Mouse (Mus musculus) testis, adult 2 months (tissue): ENCODE results near the gene Megf11. TPM values are rescaled to one million over a fixed set of nuclear protein-coding genes. Genes with fewer than 3 reads are reported as not detected.
A peak's percentile ranks its signal among the peaks of the same experiment; 100 is the strongest.
"Not testable (repeated sequence)": the region's sequence is repeated elsewhere in the genome, so short reads cannot be mapped to it uniquely, and the experiment has no call there.

Experiments
- H3K27ac ChIP-seq: fragments of 200-500 bp; 2 replicates; pipeline ENCODE4 v1.5.1; 2012; ENCODE audit warnings: low read depth, low read length; ENCODE audit not compliant: control insufficient read depth, insufficient read depth
- H3K27me3 ChIP-seq: fragments of 200-500 bp; 2 replicates; pipeline ENCODE4 v1.6.1; 2012; ENCODE audit warnings: mild to moderate bottlenecking, low read length, moderate library complexity; ENCODE audit not compliant: control insufficient read depth, insufficient read depth
- H3K36me3 ChIP-seq: fragments of 200-500 bp; 2 replicates; pipeline ENCODE4 v1.6.1; 2012; ENCODE audit warnings: mild to moderate bottlenecking, low read length; ENCODE audit not compliant: control insufficient read depth, insufficient read depth
- H3K4me1 ChIP-seq: fragments of 200-500 bp; 2 replicates; pipeline ENCODE4 v1.6.1; 2012; ENCODE audit warnings: low read length; ENCODE audit not compliant: control insufficient read depth, insufficient read depth
- H3K4me3 ChIP-seq: fragments of 200-500 bp; 2 replicates; pipeline ENCODE4 v1.5.1; 2012; ENCODE audit warnings: low read depth, mild to moderate bottlenecking, low read length, moderate library complexity, mixed read lengths; ENCODE audit not compliant: control insufficient read depth
- CTCF ChIP-seq: fragments of 200-500 bp; IDR thresholded peaks from 2 replicates; pipeline ENCODE4 v1.5.1; 2012; ENCODE audit warnings: low read depth, mild to moderate bottlenecking, inconsistent platforms, low read length, moderate library complexity; ENCODE audit not compliant: control insufficient read depth, insufficient read depth, insufficient replicate concordance
- POLR2A ChIP-seq: fragments of 200-500 bp; IDR thresholded peaks from 2 replicates; pipeline ENCODE4 v1.6.1; 2012; ENCODE audit warnings: low read depth, mild to moderate bottlenecking, inconsistent platforms, low read length, moderate library complexity; ENCODE audit not compliant: control insufficient read depth
- polyA plus RNA-seq: library from polyadenylated mRNA; depleted of rRNA; stranded (reverse); fragments of >200 nt; gene quantifications from 2 replicates; pipeline ENCODE4 v1.2.3, GENCODE M21; 2012

The Megf11 gene
- polyA plus RNA-seq, 1 experiment: 0.30 TPM

DNA sequence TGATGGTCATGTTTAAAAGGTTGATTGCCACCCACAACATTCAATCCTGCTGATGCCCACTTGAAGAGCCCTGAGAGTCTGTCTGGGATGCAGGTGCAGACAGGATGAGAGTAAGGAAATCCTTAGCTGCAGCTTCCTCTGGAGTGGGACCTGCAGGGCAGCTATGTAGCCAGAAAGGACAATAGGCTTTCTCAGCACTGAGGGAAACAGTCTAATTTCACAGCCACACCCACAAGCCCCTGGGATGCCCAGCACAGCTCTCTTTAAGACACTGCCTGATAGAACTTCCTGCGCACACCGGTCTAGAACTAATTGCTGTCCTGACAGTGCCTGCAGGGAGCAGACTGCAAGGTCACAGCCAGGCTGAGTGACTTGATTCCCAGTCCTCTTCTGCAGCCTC, 282.6 kb downstream of the Megf11 start:
- no peak for TF ChIP-seq POLR2A
- TF ChIP-seq CTCF: no peak
- no peaks in the 10 kb centered on the region for H3K36me3 ChIP-seq
- H3K27ac ChIP-seq: no peak overlapping the region
- H3K27me3 ChIP-seq: no peaks in the 10 kb centered on the region
- no peak overlapping the region for H3K4me3 ChIP-seq
- peaks cover 3% of the 10 kb centered on the region for H3K4me1 ChIP-seq

DNA sequence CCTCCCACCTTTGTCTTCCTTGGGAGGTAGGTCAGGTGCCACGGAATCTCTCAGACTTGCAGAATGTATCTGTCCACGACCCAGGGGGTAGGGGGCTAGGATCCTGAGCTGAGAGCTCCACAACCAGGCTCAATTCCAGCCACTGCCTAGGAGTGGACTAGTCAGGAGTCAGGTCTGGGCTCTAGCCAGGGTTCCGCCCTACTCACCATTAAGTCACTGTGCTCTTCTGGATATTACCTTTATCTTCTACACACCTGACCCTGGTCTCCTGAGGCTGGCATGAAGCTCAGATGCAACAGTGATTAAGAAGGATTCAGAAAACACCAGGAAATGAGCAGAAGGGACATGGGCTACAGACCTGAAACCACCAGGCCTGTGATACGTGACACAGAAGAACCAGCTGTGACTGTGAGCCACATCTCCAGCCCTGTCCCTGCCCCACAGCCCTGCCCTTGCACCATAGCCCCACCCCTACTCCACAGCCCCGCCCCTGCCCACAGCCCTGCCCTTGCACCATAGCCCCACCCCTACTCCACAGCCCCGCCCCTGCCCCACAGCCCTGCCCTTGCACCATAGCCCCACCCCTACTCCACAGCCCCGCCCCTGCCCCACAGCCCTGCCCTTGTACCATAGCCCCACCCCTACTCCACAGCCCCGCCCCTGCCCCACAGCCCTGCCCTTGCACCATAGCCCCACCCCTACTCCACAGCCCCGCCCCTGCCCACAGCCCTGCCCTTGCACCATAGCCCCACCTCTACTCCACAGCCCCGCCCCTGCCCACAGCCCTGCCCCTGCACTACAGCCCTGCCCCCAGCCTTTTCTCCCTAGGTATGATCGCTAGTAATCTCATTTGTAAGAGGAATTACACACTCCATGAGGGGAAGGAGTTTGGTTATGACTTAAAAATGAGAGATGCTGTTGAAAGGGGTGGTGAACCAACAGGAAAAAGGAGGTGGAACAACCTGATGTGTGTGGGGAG, 286.2 kb downstream of the Megf11 start:
- not testable (repeated sequence) for H3K4me1 ChIP-seq

DNA sequence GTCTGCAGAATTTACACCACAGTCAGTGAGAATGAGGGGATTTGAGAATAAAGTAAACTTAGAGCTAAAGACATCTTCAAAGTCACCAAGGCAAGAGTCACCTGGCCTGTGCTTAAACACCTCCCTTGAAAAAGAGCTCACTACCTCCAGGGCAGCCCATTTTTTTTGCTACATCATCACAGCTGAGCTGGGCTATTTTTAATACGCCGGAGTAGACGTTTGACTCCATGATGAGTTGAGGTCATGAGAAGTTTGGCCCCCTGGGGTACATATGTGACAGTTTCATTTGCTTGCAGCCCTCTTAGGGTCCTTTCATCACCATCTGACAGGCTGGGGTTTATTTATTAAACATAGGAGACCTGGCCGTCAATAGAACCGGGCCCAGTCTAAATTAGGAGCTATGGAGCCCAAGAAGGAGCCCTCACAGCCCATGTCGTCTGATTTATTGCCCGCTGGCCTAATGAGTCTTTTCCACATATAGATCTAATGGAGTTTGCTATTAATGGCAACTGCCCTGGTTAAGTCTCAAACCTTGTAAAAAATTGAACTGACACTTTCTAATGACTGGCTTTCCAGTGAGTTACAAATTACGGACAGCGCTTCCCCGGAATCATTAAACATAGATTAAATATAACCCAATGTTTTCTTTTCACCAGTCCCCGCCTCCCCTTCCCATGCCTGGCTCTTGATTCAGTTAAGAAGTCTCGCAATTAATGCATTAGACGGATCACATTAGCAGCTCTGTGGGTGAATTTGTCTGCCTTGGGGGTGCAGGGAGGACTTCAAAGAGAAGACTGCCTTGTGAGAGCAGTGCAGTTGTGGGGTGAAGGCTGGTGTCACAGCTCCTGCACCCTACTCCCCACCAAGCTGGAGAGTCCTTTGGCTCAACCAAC, 301.9 kb downstream of the Megf11 start:
- no peaks in the 10 kb centered on the region for H3K36me3 ChIP-seq
- no peak overlapping the region for H3K27ac ChIP-seq
- H3K27me3 ChIP-seq: no peaks in the 10 kb centered on the region
- H3K4me3 ChIP-seq: peak overlapping the region; percentile 67
- H3K4me1 ChIP-seq: peaks cover 2% of the 10 kb centered on the region; the same call in 1 of the 2 replicates
- TF ChIP-seq CTCF: no peak
- no peak for TF ChIP-seq POLR2A

More for the DNA sequence above, 286.2 kb downstream of the Megf11 start:
- not testable (repeated sequence) for H3K27ac ChIP-seq, H3K27me3 ChIP-seq, H3K4me3 ChIP-seq, H3K36me3 ChIP-seq

DNA sequence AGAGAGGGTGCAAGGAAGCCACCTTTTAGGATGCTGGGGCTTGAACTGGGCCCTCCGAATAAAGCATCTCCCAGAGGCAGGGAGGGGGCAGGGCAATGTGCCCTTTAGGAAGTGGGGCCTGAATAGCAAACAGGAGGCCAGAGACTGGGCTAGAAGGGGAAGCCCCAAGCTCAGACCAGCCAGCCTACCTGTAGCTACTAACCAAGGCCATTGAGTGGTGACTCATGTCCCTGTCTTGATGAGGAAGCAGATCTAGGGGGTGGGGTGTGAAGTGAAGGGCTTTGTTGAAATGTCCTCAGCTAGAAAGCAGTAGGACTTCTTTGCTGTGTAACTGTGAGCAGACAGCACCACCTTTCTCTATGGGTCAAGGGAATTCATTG, 302.6 kb downstream of the Megf11 start:
- Histone ChIP-seq H3K36me3 (no peaks in the 10 kb centered on the region), H3K4me1 (peaks cover 2% of the 10 kb centered on the region; the same call in 1 of the 2 replicates), H3K4me3 (peak overlapping the region; percentile 67), H3K27me3 (no peaks in the 10 kb centered on the region), H3K27ac (no peak overlapping the region)
- TF ChIP-seq CTCF: no peak
- no peak for TF ChIP-seq POLR2A

DNA sequence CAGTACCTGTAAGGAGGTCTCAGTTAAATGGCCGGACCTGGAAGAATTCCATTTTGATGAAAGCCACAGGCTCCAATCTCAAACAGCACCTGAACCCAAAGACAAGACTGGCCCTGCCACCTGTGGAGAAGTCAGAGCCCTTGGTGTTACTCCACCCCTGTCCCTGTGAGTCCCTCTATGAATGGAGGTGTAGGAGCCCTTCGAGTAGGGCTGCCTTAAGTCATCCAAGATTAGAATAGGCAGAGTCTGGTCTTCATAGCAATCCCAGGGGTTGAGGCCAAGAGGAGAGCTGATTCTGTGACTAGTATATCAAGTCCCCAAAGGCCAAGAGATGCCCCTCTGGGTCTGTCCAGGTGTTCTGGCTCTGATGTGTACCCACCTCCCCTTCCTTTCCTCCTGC, 305.3 kb downstream of the Megf11 start:
- TF ChIP-seq POLR2A (no peak), CTCF (no peak)
- no peak overlapping the region for H3K4me3 ChIP-seq
- H3K27ac ChIP-seq: no peak overlapping the region
- no peaks in the 10 kb centered on the region for H3K36me3 ChIP-seq
- no peaks in the 10 kb centered on the region; the same call in 1 of the 2 replicates for H3K4me1 ChIP-seq
- H3K27me3 ChIP-seq: no peaks in the 10 kb centered on the region

DNA sequence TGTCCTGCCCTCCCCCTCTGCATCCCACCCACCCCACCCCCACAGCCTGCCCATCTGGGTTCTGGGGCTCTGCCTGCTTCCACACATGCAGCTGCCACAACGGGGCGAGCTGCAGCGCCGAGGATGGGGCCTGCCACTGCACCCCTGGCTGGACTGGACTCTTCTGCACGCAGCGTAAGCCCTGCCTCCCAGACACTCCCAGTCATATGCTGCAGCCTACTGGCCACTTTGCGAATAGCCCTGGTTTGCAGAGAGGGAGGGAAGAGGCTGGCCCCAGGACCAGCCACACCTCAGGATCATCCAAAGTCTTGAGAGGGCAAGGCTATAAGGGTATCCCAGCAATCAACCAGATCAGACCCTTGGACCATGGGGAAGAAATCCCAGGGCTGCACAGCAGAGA, 305.8 kb downstream of the Megf11 start:
- H3K27me3 ChIP-seq: no peaks in the 10 kb centered on the region
- H3K4me1 ChIP-seq: no peaks in the 10 kb centered on the region; the same call in 1 of the 2 replicates
- TF ChIP-seq CTCF (peak; percentile 60; the same call in 1 of the 2 replicates), POLR2A (no peak)
- no peak overlapping the region for H3K4me3 ChIP-seq
- no peak overlapping the region for H3K27ac ChIP-seq
- H3K36me3 ChIP-seq: no peaks in the 10 kb centered on the region

DNA sequence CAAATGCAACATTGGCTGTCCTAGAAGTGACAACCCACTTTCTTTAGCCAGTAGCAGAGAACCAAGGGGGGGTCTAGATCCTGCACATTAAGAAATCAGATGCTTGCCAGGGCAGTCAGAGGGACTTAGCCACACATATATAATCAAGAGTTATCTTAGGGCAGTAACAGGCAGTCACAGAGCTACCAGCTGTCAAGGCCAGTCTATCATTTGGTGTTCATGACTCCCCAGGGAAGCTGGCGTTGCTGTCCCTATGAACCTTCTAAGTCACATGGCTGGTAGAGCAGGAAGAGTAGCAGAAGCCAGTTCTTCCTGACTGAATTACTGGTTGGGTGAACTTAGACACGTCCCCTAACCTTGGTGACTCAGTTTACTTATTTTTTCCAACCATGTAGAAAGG, 307.7 kb downstream of the Megf11 start:
- Histone ChIP-seq H3K4me3 (no peak overlapping the region), H3K36me3 (no peaks in the 10 kb centered on the region), H3K27me3 (no peaks in the 10 kb centered on the region), H3K4me1 (no peaks in the 10 kb centered on the region; the same call in 1 of the 2 replicates), H3K27ac (no peak overlapping the region)
- TF ChIP-seq CTCF (no peak), POLR2A (no peak)
